8 mouse cellular contexts compared by ENCODE assay signal in the genomic region with DNA sequence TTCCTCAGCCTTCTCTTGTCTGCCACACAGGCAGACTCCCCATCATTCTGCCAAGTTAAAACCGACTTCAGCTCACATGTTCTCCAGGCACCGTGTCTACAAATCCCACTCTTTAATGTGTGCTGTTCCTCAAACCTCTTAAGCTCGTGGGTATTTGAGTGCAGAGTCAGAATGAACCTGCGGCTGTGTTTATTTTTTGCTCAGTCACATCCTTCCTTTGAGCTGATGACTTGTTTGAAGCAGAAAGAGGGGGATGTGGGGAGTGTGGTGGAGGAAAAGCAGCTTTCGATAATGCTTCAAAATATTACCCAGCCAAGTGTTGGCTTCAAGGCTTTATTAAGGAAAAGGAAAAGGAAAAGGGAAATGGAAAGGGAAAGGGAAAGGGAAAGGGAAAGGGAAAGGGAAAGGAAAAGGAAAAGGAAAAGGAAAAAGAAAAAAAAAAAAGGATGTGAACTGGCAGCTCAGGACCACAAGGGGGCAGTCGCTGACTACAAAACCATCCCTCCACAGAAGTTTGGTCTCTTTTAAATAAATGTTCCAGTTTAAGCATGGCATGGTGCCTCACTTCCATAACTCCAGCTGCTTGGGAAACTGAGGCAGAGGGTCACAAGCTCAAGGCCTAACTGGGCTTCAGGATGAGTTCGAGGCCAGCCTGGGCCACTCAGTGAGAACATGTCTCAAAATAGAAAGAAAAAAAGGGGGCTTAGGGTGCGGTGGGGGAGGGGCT.
DNase-seq lines count a peak whose midpoint lies in the region; ATAC-seq lines count a peak whose summit lies in the region.

No protein-coding gene starts in this region.

- no peak overlapping the region for H3K4me3 ChIP-seq in forebrain, embryonic 15.5 days
- no peak overlapping the region for H3K4me3 ChIP-seq in midbrain, embryonic 14.5 days (replicated peaks; ENCODE audit: low read depth, low read length)

- no peak overlapping the region for H3K27ac ChIP-seq in forebrain, embryonic 15.5 days (replicated peaks)
- no peak overlapping the region for H3K27ac ChIP-seq in midbrain, embryonic 14.5 days (replicated peaks; ENCODE audit: low read depth, low read length)

- H3K4me1 ChIP-seq in forebrain, embryonic 15.5 days = no peaks in the 10 kb centered on the region
- no peaks in the 10 kb centered on the region for H3K4me1 ChIP-seq in midbrain, embryonic 14.5 days (ENCODE audit: control insufficient read depth, insufficient read depth, low read length)

- H3K9ac ChIP-seq in forebrain, embryonic 15.5 days (replicated peaks) = no peak overlapping the region
- H3K9ac ChIP-seq in midbrain, embryonic 14.5 days (replicated peaks; ENCODE audit: low read length) = no peak overlapping the region

- 0 out of 2 replicates have a peak, but pooled peaks cover 6% of the 10 kb centered on the region for H3K27me3 ChIP-seq in forebrain, embryonic 15.5 days
- H3K27me3 ChIP-seq in midbrain, embryonic 14.5 days (ENCODE audit: control insufficient read depth, insufficient read depth, low read length) = no peaks in the 10 kb centered on the region

- no peak overlapping the region for H3K4me2 ChIP-seq in forebrain, embryonic 15.5 days (replicated peaks)
- no peak overlapping the region for H3K4me2 ChIP-seq in midbrain, embryonic 14.5 days (ENCODE audit: low read length)

- DNase-seq in gastrocnemius, postnatal 10 days = peak; percentile 22
- DNase-seq in gastrocnemius, postnatal 25 days = no peak
- DNase-seq in thymus, postnatal 0 days (ENCODE audit: low spot score) = peak; percentile 58
- DNase-seq in thymus, adult 18-20 months = no peak
- peak; percentile 78 for DNase-seq in midbrain, embryonic 14.5 days
- no peak for DNase-seq in frontal cortex, postnatal 10 days (ENCODE audit: low spot score in 2 of 2)
- DNase-seq in cerebellum, adult 8-10 months = no peak

- WGBS in forebrain, embryonic 15.5 days = 54% methylated on average over 8 of the region's 8 CpGs
- 54% methylated on average over 8 of the region's 8 CpGs for WGBS in midbrain, embryonic 14.5 days

- 0 out of 2 replicates have a peak, but pooled peaks have one; percentile 16 for ATAC-seq in forebrain, embryonic 15.5 days (replicated peaks)
- no peak for ATAC-seq in midbrain, embryonic 14.5 days (ENCODE audit: low FRiP score, low TSS enrichment)

- H3K9me3 ChIP-seq in forebrain, embryonic 15.5 days = no peaks in the 10 kb centered on the region
- no peaks in the 10 kb centered on the region for H3K9me3 ChIP-seq in midbrain, embryonic 14.5 days (ENCODE audit: control insufficient read depth, low read length)

- no peaks in the 10 kb centered on the region for H3K36me3 ChIP-seq in forebrain, embryonic 15.5 days
- no peaks in the 10 kb centered on the region for H3K36me3 ChIP-seq in midbrain, embryonic 14.5 days (ENCODE audit: control insufficient read depth, insufficient read depth, low read length)

Comparison
In these comparisons a context has a peak if more than half of its experiments do, and no peak if none do; other contexts are left out.
1. DNase-seq: peak in gastrocnemius, postnatal 10 days (single experiment), thymus, postnatal 0 days (single experiment) and midbrain, embryonic 14.5 days (single experiment); none in gastrocnemius, postnatal 25 days (single experiment), thymus, adult 18-20 months (0 of 2), frontal cortex, postnatal 10 days (0 of 2) and cerebellum, adult 8-10 months (single experiment).